Mouse (Mus musculus) thymus, adult 2 months (tissue): Measurements from ENCODE around the gene Pax5.

ENCODE experiments used
- CTCF ChIP-seq: fragments of 200-500 bp; IDR thresholded peaks from 2 replicates; pipeline ENCODE4 v1.5.1; 2012; ENCODE audit warnings: mild to moderate bottlenecking, control low read depth, low read length, moderate library complexity, borderline replicate concordance; ENCODE audit not compliant: control insufficient read depth, poor library complexity, insufficient read depth; ENCODE audit errors: extremely low read depth
- POLR2A ChIP-seq: fragments of 200-500 bp; IDR thresholded peaks from 2 replicates; pipeline ENCODE4 v1.6.1; 2012; ENCODE audit warnings: mild to moderate bottlenecking, low read length, control low read depth, moderate library complexity; ENCODE audit not compliant: control insufficient read depth, poor library complexity, insufficient read depth; ENCODE audit errors: extremely low read depth

DNA sequence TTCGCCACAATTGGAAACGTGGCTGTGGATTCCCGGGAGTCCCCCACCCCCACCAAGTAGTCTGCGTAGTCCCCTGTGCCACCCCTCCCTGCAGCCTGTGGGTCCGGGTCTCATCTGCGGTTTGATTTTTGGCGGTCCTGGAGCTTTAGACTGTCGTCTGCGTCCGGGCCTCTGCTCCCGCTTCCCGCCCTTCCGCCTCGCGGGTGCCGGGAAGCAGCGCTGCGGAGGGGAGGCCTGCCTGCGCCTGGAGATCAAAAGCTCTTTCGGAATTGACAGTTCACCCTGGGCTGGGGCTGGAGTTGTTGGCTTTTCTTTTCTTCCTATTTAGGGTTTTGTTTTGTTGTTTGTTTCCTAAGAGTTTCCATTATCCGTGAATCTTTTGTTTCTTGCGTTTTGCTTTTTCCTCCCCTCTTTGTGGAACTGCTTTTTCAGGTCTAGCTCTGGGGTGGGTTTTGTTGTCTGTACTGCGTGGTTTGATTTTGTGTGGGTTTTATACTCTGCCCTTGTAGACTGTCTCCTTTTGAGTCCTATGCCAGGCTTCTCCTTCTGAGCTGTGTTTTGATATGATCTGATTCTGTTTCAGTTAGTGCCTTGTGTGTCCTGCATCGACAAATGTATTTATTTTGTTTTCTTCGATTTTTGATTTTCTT lies 1.9 kb upstream of the Pax5 start:
- TF ChIP-seq CTCF, result no peak
- no peak for TF ChIP-seq POLR2A
